Mouse (Mus musculus) monocyte, adult 5-6 weeks (primary cell): ENCODE measurements around the gene Cers2. TPM values are rescaled to one million over a fixed set of nuclear protein-coding genes. Genes with fewer than 3 reads are reported as not detected.

Experiments
- ATAC-seq: fragments of 153-309, 156-312 bp; replicated peaks from 2 replicates; pipeline ENCODE4 v1.8.0; 2017; ENCODE audit warnings: mild to moderate bottlenecking; ENCODE audit not compliant: low TSS enrichment, insufficient number of reproducible peaks, severe bottlenecking, poor library complexity, low FRiP score
- total RNA-seq: library from RNA; stranded (forward); fragments of 200-1000, 200-491, 200-594 nt; gene quantifications from 3 replicates; pipeline ENCODE4 v1.2.3, GENCODE M21; 2017

Cers2 gene
- total RNA-seq, 1 experiment from 2014 or later = 130 TPM

GRCm38 (mm10) chr3:95286011-95286410 is 28.6 kb upstream of the Cers2 start:
- ATAC-seq = no peak

- no peak for ATAC-seq
Observed at GRCm38 (mm10) chr3:95286510-95286909, 28.1 kb upstream of the Cers2 start.

GRCm38 (mm10) chr3:95287541-95287940 is 27.1 kb upstream of the Cers2 start:
- no peak for ATAC-seq

GRCm38 (mm10) chr3:95289419-95289818 is 25.2 kb upstream of the Cers2 start:
- ATAC-seq = no peak

- no peak for ATAC-seq
Observed at GRCm38 (mm10) chr3:95290156-95290555, 24.4 kb upstream of the Cers2 start.

- ATAC-seq = no peak
Observed at GRCm38 (mm10) chr3:95291041-95291440, 23.6 kb upstream of the Cers2 start.

GRCm38 (mm10) chr3:95292899-95293298 is 21.7 kb upstream of the Cers2 start:
- ATAC-seq = no peak

GRCm38 (mm10) chr3:95293537-95293936 is 21.1 kb upstream of the Cers2 start:
- ATAC-seq = peak; percentile 81

- ATAC-seq = no peak
Observed at GRCm38 (mm10) chr3:95294316-95294715, 20.3 kb upstream of the Cers2 start.

GRCm38 (mm10) chr3:95294718-95295117 is 19.9 kb upstream of the Cers2 start:
- no peak for ATAC-seq

GRCm38 (mm10) chr3:95295321-95296102 is 19.1 kb upstream of the Cers2 start:
- no peak for ATAC-seq

- ATAC-seq = peak; percentile 48
Observed at GRCm38 (mm10) chr3:95296103-95296469, 18.5 kb upstream of the Cers2 start.

- ATAC-seq = no peak
Observed at GRCm38 (mm10) chr3:95298018-95298417, 16.6 kb upstream of the Cers2 start.

GRCm38 (mm10) chr3:95301204-95301796 is 13.3 kb upstream of the Cers2 start:
- ATAC-seq = no peak

GRCm38 (mm10) chr3:95306244-95306643 is 8.3 kb upstream of the Cers2 start:
- no peak for ATAC-seq

- no peak for ATAC-seq
Observed at GRCm38 (mm10) chr3:95307100-95307499, 7.5 kb upstream of the Cers2 start, which contains the start of gene Anxa9. Gene Anxa9, minus strand, starts transcription at chr3:95307176.

GRCm38 (mm10) chr3:95310496-95310895 is 4.1 kb upstream of the Cers2 start:
- ATAC-seq = no peak

- ATAC-seq = peak; percentile 21; the same call in 1 of the 2 replicates
Observed at GRCm38 (mm10) chr3:95310968-95311882, 3.4 kb upstream of the Cers2 start.

- ATAC-seq = peak; percentile 77
Observed at GRCm38 (mm10) chr3:95312623-95313022, 2.0 kb upstream of the Cers2 start.
